Mouse (Mus musculus): ENCODE measurements at regions not wholly inside any gene's neighbourhood (a gene's known extent, or its start where the extent isn't known, plus 50 kb on each side); places are given as distances from the start of the nearest gene placed in this dataset.

DNA sequence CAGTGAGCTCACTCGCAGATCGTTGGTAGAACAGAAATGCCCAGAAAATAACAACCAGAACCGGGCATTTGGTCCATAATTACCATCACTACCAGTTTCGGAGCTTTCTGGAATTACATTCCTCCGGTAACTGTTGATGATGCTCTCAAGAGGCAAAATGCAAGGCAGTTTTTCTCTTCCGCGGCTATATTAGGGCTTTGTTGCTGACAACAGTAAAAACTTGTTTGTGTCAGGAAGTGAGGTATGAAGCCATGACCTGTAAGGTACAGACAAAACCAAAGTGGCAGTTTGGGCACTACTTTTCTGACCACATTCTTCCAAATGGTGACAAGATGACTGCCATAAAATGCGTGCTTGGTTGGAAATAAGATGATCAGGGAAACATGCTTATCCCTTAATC lies 179.7 kb upstream of the Mkln1 start:
- TF ChIP-seq CTCF (IDR thresholded peaks at IDR 0.05; ENCODE audit: control insufficient read depth, insufficient read depth, insufficient read length) = no peak
- no peak for TF ChIP-seq MYOD1 (IDR thresholded peaks at IDR 0.05; ENCODE audit: control insufficient read depth, insufficient read length, low read depth)
- no peak for TF ChIP-seq USF1 (IDR thresholded peaks at IDR 0.05; ENCODE audit: low read depth)
- TF ChIP-seq MAX (IDR thresholded peaks at IDR 0.05) = no peak
- TF ChIP-seq MYOG (IDR thresholded peaks at IDR 0.05; ENCODE audit: control insufficient read depth, extremely low read depth, insufficient read length) = no peak
- no peak for TF ChIP-seq CEBPB (IDR thresholded peaks at IDR 0.05; ENCODE audit: low read depth)

Measured in C2C12 (cell line).